Mouse (Mus musculus) olfactory bulb, adult 2 months (tissue): ENCODE results near the gene Eef1b2. TPM values are rescaled to one million over a fixed set of nuclear protein-coding genes. Genes with fewer than 3 reads are reported as not detected.
"Not testable (repeated sequence)": the region's sequence is repeated elsewhere in the genome, so short reads cannot be mapped to it uniquely, and the experiment has no call there.

Experiments used
- H3K27ac ChIP-seq: fragments of 200-500 bp; 2 replicates; pipeline ENCODE4 v1.5.1; 2012; ENCODE audit warnings: low read depth, low read length; ENCODE audit not compliant: insufficient read depth
- H3K4me1 ChIP-seq: fragments of 200-500 bp; 2 replicates; pipeline ENCODE4 v1.6.1; 2012; ENCODE audit warnings: low read length; ENCODE audit not compliant: control insufficient read depth, insufficient read depth
- H3K4me3 ChIP-seq: fragments of 200-500 bp; 2 replicates; pipeline ENCODE4 v1.5.1; 2012; ENCODE audit warnings: mild to moderate bottlenecking, low read depth, low read length, moderate library complexity; ENCODE audit not compliant: insufficient read depth
- CTCF ChIP-seq: fragments of 200-500 bp; IDR thresholded peaks from 2 replicates; pipeline ENCODE4 v1.5.1; 2012; ENCODE audit warnings: low read depth, mild to moderate bottlenecking, low read length, moderate library complexity; ENCODE audit not compliant: insufficient read depth
- POLR2A ChIP-seq: fragments of 200-500 bp; IDR thresholded peaks from 2 replicates; pipeline ENCODE4 v1.6.1; 2012; ENCODE audit warnings: mild to moderate bottlenecking, low read depth, low read length, moderate library complexity; ENCODE audit not compliant: insufficient read depth
- WGBS: fragments of 180-500 bp; shearing (Covaris S2); methylation state at CpG from one replicate; pipeline ENCODE4 v1.1.7; 2018; 5-methylcytosine and 5-hydroxymethylcytosine counted together
- polyA plus RNA-seq: library from polyadenylated mRNA; stranded (reverse); fragments of >200 nt; gene quantifications from 2 replicates; pipeline ENCODE4 v1.2.4, GENCODE M21; 2012; ENCODE audit warnings: low replicate concordance; ENCODE audit not compliant: missing spikeins, insufficient read depth, insufficient read length

The Eef1b2 gene
- polyA plus RNA-seq, 1 experiment = not detected

DNA sequence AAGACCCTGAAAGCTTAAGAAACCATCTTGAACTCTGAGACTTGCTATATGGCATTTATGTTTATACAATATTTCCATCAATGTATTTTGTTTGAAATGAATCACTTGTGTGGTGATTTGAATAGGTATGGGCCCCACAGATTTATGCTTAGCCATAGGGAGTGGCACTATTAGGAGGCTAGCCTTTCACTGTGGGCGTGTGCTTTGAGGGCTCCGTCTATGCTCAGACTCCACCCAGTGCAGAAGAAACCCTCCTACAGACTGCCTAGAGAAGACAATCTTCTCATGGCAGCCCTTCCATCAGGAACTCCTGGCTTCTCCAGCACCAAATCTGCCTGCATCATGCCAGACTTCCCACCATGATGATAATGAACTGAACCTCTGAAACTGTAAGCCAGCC, 8.0 kb upstream of the Eef1b2 start:
- Histone ChIP-seq H3K27ac (no peak overlapping the region), H3K4me3 (no peak overlapping the region), H3K4me1 (no peaks in the 10 kb centered on the region)
- WGBS = 79% methylated on average over 2 of the region's 2 CpGs
- no peak for TF ChIP-seq POLR2A
- TF ChIP-seq CTCF = no peak

DNA sequence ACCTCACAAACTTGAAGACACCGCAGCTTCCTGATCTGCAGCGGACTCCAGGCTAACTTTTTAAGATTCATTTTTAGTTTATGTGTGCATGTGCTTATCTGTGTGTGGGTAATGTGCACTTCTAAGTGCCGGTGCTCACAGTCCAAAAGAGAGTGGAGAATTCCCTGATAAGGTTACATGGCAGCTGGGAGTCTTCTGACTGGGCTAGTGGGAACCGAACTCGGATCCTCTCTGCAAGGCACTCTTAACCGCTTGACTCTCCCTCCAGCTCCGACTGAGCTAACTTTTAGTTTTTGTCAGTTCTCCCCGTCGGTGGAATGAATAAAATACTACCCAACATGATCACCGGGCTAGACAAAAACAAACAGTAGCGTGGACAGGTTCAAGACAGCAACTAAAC, 772 bp upstream of the Eef1b2 start:
- TF ChIP-seq CTCF (no peak), POLR2A (no peak)
- peaks cover 3% of the 10 kb centered on the region for H3K4me1 ChIP-seq
- WGBS = 9% methylated on average over 11 of the region's 11 CpGs
- peak overlapping the region; percentile 68; the same call in 1 of the 2 replicates for H3K27ac ChIP-seq
- peak overlapping the region; percentile 77 for H3K4me3 ChIP-seq

DNA sequence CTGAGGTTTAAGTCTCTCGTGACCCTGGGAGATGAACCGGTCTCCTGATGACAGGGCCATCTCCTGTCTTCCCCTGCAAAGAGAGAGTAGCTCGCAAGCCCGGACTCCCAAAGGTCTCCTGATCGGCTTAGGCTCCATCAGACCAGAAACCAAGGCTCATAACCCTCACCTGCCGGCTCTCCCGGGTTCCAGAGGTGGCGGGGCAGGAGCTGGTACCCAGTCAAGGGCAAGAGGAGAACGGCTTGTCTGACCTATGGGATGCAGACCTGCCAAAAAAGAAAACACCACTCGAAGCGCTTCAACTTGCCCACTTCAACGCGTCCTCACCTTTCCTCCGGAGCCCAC, 394 bp upstream of the Eef1b2 start:
- 2% methylated on average over 14 of the region's 14 CpGs for WGBS
- H3K4me3 ChIP-seq = peak overlapping the region; percentile 77
- H3K4me1 ChIP-seq = peaks cover 3% of the 10 kb centered on the region
- H3K27ac ChIP-seq = peak overlapping the region; percentile 68
- no peak for TF ChIP-seq CTCF
- TF ChIP-seq POLR2A = peak; percentile 70; the same call in 1 of the 2 replicates

DNA sequence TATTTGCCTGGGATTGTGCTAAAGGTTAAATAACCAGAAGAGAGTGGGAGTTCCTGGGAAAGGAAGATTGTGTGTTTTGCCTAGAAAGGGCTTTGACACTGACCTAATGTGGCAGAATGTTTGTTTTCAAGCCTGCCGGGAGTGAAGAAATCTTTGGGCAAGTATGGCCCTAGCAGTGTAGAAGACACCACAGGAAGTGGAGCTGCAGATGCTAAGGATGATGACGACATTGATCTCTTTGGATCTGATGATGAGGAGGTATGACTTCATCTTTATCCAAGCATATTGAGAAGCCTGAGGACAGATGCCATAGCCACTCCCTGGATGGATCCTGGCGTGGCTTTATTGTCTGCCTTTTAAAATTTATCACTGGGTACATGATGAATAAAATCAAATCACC, 1.7 kb downstream of the Eef1b2 start:
- H3K27ac ChIP-seq = no peak overlapping the region
- WGBS = 78% methylated on average over 3 of the region's 3 CpGs
- peaks cover 3% of the 10 kb centered on the region for H3K4me1 ChIP-seq
- no peak overlapping the region for H3K4me3 ChIP-seq
- TF ChIP-seq CTCF (no peak), POLR2A (no peak)

DNA sequence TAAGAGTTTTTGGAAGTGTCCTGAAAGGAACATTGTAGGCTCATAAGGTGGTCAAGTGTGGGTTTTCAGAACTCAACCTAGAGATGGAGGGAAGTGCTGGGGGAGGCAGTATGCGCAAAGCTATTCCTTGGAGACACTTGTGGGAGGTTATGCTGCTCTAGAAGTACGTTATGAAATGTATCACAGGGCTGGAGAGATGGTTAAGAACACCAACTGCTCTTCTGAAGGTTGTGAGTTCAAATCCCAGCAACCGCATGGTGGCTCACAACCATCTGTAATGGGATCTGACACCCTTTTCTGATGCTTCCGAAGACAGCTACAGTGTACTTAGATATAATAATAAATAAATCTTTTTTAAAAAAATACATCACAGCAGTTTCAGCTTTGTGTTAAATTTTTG, 3.5 kb downstream of the Eef1b2 start:
- peaks cover 3% of the 10 kb centered on the region for H3K4me1 ChIP-seq
- no peak overlapping the region for H3K27ac ChIP-seq
- WGBS = 93% methylated on average over 4 of the region's 4 CpGs
- TF ChIP-seq CTCF (no peak), POLR2A (no peak)
- no peak overlapping the region for H3K4me3 ChIP-seq

DNA sequence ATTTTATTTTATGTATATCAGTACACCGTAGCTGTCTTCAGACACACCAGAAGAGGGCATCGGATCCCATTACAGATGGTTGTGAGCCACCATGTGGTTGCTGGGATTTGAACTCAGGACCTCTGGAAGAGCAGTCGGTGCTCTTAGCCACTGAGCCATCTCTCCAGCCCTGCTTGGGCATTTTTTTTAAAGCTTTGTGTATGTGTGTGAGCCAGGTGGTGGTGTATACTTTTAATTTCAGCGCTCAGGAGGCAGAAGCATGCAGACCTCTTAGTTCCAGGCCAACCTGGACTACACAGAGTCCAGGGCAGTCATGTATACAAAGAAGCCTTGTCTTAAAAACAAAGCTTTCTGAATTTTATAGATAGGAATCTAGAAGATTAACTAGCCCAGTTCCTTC, 4.0 kb downstream of the Eef1b2 start:
- not testable (repeated sequence) for H3K27ac ChIP-seq, H3K4me1 ChIP-seq
- 68% methylated on average over 4 of the region's 4 CpGs for WGBS

DNA sequence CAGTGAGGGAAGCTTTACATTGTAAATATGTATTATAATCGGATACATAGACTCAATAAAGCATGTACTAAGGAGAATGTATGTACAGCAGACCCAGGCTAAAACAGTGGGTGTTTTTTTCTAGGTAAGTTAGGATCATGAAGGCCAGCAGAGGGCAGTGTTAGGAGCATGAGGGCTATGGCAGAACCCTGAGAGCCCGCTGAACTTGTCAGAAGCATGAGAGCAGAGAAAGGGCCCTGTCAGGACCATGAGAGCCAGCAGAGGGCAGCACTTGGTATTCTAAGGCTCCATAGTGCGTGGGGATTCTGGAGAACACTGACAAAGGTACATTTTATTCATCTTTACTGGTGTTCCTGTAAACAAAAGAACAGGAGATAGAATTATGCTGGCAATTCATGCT, 4.4 kb downstream of the Eef1b2 start:
- Histone ChIP-seq H3K4me3 (no peak overlapping the region), H3K4me1 (peaks cover 3% of the 10 kb centered on the region), H3K27ac (no peak overlapping the region)
- TF ChIP-seq POLR2A (no peak), CTCF (peak; percentile 44; the same call in 1 of the 2 replicates)
- WGBS = 8% methylated on average over 3 of the region's 3 CpGs

More for the DNA sequence above, 4.0 kb downstream of the Eef1b2 start:
- not testable (repeated sequence) for H3K4me3 ChIP-seq

DNA sequence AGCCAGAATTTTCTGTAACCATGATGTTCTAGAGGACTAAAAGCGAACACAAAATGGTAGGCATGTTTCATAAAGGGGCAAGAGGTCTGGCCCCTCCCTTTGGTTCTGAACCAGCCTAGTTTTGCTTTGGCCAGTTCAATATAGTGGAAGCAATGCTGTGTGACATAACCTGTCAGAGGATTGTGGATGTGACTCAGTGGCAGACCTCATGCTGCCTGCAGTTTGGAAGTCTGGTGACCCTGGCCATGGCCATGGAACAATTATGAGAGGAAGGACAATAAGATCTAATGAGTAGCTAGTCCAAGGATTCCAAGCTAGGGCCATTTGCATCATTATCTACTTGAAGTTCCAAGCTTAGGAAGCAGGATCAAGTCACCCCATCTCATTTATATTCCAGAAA, 4.9 kb downstream of the Eef1b2 start:
- TF ChIP-seq CTCF (no peak), POLR2A (no peak)
- WGBS = 98% methylated on average over 1 of the region's 1 CpGs
- Histone ChIP-seq H3K4me1 (peaks cover 3% of the 10 kb centered on the region), H3K27ac (no peak overlapping the region), H3K4me3 (no peak overlapping the region)

DNA sequence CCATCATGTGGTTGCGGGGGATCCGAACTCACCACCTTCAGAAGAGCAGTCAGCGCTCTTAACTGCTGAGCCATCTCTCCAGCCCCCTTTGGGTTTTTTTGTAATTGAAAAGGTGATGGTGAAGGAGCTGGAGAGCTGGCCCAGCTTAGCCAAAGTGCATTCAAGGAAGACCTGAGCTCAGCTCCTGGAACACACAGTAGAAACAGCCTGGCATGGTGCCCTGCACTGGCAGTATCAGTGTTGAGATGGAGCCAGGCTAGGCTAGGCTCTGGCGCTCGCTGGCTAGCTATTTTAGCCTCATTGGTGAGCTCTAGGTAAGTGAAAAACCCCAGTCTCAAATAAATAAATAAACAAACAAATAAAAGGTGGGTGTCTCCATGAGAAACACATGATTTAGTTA, 5.6 kb downstream of the Eef1b2 start:
- no peak for TF ChIP-seq POLR2A
- TF ChIP-seq CTCF = no peak
- Histone ChIP-seq H3K4me3 (no peak overlapping the region), H3K4me1 (peaks cover 3% of the 10 kb centered on the region), H3K27ac (no peak overlapping the region)
- WGBS = 75% methylated on average over 5 of the region's 5 CpGs

DNA sequence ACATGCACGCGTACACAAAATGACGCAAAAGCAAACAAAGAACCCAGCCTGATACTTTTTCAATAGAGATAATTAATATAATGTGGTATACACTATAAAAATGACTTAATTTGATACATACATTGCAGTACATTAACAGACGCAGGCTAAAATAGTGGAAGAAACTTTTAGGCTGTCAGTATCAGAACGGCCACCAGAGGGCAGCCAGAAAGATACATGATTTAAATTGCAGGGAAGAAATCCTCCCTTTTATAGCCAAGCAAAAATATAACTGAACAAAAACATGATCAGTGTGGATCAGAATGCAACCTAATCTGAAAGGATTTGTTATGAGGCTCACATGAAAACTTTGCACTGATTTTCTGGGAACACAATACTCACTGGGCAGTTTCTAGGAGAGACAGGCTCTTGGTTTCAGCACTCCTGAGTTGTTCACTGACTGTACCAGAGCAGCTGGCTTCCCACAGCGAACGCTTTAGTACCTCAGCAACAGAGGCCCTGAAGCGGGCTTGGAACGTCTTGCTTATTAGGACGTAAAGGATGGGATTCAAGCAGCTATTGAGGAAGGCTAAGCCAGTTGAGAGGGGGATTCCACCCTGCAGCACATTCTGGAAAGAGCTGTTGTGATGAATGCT, 6.1 kb downstream of the Eef1b2 start:
- H3K4me3 ChIP-seq = no peak overlapping the region
- peaks cover 3% of the 10 kb centered on the region for H3K4me1 ChIP-seq
- WGBS = 52% methylated on average over 10 of the region's 10 CpGs
- H3K27ac ChIP-seq = no peak overlapping the region
- TF ChIP-seq CTCF (no peak), POLR2A (no peak)

DNA sequence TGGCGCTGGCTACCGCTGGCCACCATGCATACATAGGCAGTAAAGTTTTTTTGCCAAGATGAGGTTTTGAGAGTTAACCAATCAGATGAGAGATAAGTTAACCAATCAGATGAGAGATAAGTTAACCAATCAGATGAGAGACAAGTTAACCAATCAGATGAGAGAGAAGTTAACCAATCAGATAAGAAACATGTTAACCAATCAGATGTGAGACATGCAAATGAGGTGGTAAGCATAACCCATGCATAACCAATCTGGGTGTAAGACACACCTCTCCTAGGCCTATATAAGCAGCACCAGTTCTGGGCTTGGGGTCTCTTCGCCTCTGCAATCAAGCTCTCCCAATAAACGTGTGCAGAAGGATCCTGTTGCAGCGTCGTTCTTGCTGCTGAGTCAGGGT, 8.8 kb downstream of the Eef1b2 start:
- not testable (repeated sequence) for H3K27ac ChIP-seq, H3K4me1 ChIP-seq, H3K4me3 ChIP-seq
- WGBS = 96% methylated on average over 6 of the region's 6 CpGs
